Mouse (Mus musculus): ENCODE data around the gene Klhl10.

DNA sequence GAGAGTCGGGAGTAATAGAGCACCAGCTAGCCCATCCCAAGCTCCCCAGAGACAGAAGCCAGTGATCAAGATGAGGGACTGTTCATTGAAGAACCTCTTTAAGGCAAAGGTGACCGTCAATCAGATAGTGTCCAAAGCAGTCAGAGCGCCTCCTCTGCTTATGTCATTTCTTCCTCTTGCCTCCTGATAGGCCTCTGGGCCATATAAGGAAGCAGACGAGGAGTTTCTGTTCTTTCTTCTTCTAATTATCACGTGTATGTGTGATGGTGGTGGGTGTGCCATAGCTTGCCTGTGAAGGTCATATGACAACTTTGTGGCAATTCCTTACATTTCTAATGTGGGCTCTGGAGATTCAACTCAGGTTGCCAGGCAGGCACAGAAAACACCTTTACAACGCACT lies 40.9 kb upstream of the Klhl10 start:
- TF ChIP-seq EP300 (IDR thresholded peaks at IDR 0.05; ENCODE audit: low read depth) = no peak
- no peak for TF ChIP-seq CTCF (IDR thresholded peaks at IDR 0.05; ENCODE audit: low read depth)

Measured in heart, postnatal 0 days (tissue).